ENCODE assay signal across 8 mouse cellular contexts in the genomic region with DNA sequence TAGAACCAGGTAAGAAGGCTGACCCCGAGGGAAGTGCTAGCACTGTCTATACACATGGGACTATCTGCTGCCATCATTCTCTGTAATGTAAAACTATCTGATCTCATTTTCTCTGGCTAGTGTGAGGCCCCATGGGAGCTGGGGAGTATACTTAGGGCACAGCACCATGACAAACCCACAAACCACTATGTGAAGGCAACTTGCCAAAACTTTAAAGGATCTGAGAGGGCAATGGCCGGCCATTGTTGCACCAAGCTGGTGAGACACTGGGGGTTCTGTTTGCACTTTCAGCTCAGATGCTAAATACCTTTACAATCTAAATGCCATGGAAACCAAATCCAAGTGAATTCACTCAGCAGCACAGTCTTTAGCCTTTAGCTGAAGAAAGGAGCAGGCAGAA.
DNase-seq lines count a peak whose midpoint lies in the region; ATAC-seq and TF ChIP-seq lines count a peak whose summit lies in the region.
"Not testable (repeated sequence)": the region's sequence is repeated elsewhere in the genome, so short reads cannot be mapped to it uniquely, and the experiment has no call there.

No protein-coding gene starts in this region.

- not testable (repeated sequence) for H3K27ac ChIP-seq in MEL (ENCODE audit: control insufficient read depth, low read depth, low read length); forebrain, embryonic 14.5 days (ENCODE audit: low read depth, low read length); hindbrain, embryonic 13.5 days; neural tube, embryonic 13.5 days (replicated peaks)

- TF ChIP-seq CTCF in MEL (IDR thresholded peaks at IDR 0.05 in 2 of 3, conservative IDR thresholded peaks at IDR 0.05 in 1 of 3; ENCODE audit: control insufficient read depth in 1 of 3, insufficient read depth in 1 of 3, low read depth in 2 of 3, low read length in 3 of 3, poor library complexity in 1 of 3, severe bottlenecking in 1 of 3) = not testable (repeated sequence)

- not testable (repeated sequence) for H3K4me2 ChIP-seq in forebrain, embryonic 14.5 days (ENCODE audit: low read length); hindbrain, embryonic 13.5 days; neural tube, embryonic 13.5 days

- H3K36me3 ChIP-seq in MEL (ENCODE audit: control insufficient read depth in 1 of 2, insufficient read depth in 2 of 2, low read length in 2 of 2); forebrain, embryonic 14.5 days (ENCODE audit: control insufficient read depth, insufficient read depth, low read length); hindbrain, embryonic 13.5 days; neural tube, embryonic 13.5 days; splenic B cell, adult 2 months (ENCODE audit: control insufficient read depth, insufficient read depth, low read length, poor library complexity, severe bottlenecking): not testable (repeated sequence)

- H3K4me3 ChIP-seq in MEL (ENCODE audit: control insufficient read depth in 1 of 2, insufficient read depth in 1 of 2, low read depth in 2 of 2, low read length in 2 of 2); forebrain, embryonic 14.5 days (ENCODE audit: low read depth, low read length); hindbrain, embryonic 13.5 days; neural tube, embryonic 13.5 days: not testable (repeated sequence)

- H3K27me3 ChIP-seq in MEL (ENCODE audit: control insufficient read depth in 1 of 2, insufficient read depth in 2 of 2, low read length in 2 of 2); forebrain, embryonic 14.5 days (replicated peaks; ENCODE audit: control insufficient read depth, insufficient read depth, low read length); hindbrain, embryonic 13.5 days; neural tube, embryonic 13.5 days; splenic B cell, adult 2 months (ENCODE audit: control insufficient read depth, insufficient read depth, low read length, poor library complexity, severe bottlenecking): not testable (repeated sequence)

- TF ChIP-seq EP300 in MEL (IDR thresholded peaks at IDR 0.05; ENCODE audit: low read depth in 1 of 2, low read length in 2 of 2) = not testable (repeated sequence)

- peak; percentile 36; the same call in 1 of the 2 replicates for ATAC-seq in common myeloid progenitor, adult 5-6 weeks (replicated peaks; ENCODE audit: low read depth, poor library complexity, severe bottlenecking)
- ATAC-seq in forebrain, embryonic 14.5 days = not testable (repeated sequence)
- 0 out of 2 replicates have a peak, but pooled peaks have one; percentile 52 for ATAC-seq in hindbrain, embryonic 13.5 days (ENCODE audit: low FRiP score)
- 0 out of 2 replicates have a peak, but pooled peaks have one; percentile 11 for ATAC-seq in megakaryocyte progenitor cell, adult 5-6 weeks (replicated peaks; ENCODE audit: poor library complexity)
- ATAC-seq in neural tube, embryonic 13.5 days (ENCODE audit: low read depth) = 0 out of 2 replicates have a peak, but pooled peaks have one; percentile 53

- H3K4me1 ChIP-seq in MEL (ENCODE audit: control insufficient read depth in 1 of 2, insufficient read depth in 2 of 2, low read length in 2 of 2); forebrain, embryonic 14.5 days (ENCODE audit: control insufficient read depth, insufficient read depth, low read length); hindbrain, embryonic 13.5 days (replicated peaks); neural tube, embryonic 13.5 days (replicated peaks): not testable (repeated sequence)

- H3K9me3 ChIP-seq in MEL (replicated peaks; ENCODE audit: insufficient read depth, low read length); forebrain, embryonic 14.5 days (replicated peaks; ENCODE audit: control insufficient read depth, low read length); hindbrain, embryonic 13.5 days; neural tube, embryonic 13.5 days: not testable (repeated sequence)

- not testable (repeated sequence) for TF ChIP-seq RAD21 in MEL (IDR thresholded peaks at IDR 0.05; ENCODE audit: low read depth, low read length)

- WGBS in forebrain, embryonic 14.5 days = 38% methylated on average over 1 of the region's 2 CpGs
- WGBS in hindbrain, embryonic 13.5 days = 77% methylated on average over 2 of the region's 2 CpGs
- 82% methylated on average over 2 of the region's 2 CpGs for WGBS in neural tube, embryonic 13.5 days

- not testable (repeated sequence) for TF ChIP-seq POLR2A in MEL (IDR thresholded peaks at IDR 0.05; ENCODE audit: control insufficient read depth in 1 of 2, insufficient read depth in 1 of 2, low read depth in 1 of 2, low read length in 2 of 2, poor library complexity in 1 of 2)

- not testable (repeated sequence) for H3K9ac ChIP-seq in MEL (ENCODE audit: control insufficient read depth, low read depth, low read length, poor library complexity, severe bottlenecking); forebrain, embryonic 14.5 days (ENCODE audit: low read length); hindbrain, embryonic 13.5 days; neural tube, embryonic 13.5 days

- H3K79me2 ChIP-seq in MEL (ENCODE audit: control insufficient read depth, insufficient read depth, low read length, poor library complexity) = not testable (repeated sequence)

- DNase-seq in 416B (ENCODE audit: low read depth) = peak; percentile 54
- peak; percentile 1 for DNase-seq in MEL (ENCODE audit: low read depth, low spot score)
- DNase-seq in forebrain, embryonic 14.5 days (ENCODE audit: low spot score) = peak; percentile 4
- peak; percentile 39 for DNase-seq in splenic B cell, adult 2 months (ENCODE audit: low read depth, low spot score)

Comparison
In these comparisons a context has a peak if more than half of its experiments do, and no peak if none do; other contexts are left out.
1. DNase-seq: peak in every context shown above with its lines; median percentile 54 in 416B; 39 in splenic B cell, adult 2 months; 4 in forebrain, embryonic 14.5 days; 1 in MEL.